ENCODE assay signal across 8 mouse cellular contexts in the genomic region with DNA sequence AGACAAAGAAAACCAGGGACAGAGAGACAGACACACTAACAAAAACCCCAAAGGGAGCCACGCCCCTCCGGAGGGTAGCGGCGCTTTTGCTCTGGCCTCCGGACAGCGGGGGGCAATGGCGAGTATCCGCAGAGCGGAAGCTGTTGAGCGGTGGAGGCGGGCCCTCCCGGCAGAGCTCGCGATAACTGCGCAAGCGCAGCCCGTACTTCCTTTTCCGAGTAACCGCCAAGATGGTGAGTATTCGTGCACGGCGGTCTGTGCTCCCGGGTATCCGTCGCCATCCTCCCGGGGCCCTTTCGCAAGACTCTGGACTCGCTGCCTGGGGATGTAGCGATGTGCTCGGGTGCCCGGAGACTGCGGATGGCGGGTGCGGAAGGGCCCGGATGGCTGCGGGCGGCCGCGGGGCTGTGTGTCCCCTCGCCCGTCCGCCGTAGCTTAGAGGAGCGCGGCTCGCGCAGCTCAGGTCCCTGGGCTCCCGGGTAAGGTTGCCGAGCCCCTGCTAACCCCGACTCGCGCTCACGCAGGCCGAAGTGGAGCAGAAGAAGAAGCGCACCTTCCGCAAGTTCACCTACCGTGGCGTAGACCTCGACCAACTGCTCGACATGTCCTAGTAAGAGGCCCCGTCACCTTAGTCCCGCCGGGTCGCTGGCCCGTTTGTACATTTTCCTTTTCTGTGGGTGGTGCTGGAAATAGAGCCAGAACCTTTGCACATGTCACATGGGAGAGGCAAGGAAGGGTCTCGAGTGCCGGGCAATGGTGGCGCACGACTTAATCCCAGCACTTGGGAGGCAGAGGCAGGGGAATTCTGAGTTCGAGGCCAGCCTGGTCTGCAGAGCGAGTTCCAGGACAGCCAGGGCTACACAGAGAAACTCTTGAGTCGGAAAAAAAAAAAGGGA. TPM values are rescaled to one million over a fixed set of nuclear protein-coding genes. Genes with fewer than 3 reads are reported as not detected.
A peak's percentile ranks its signal among the peaks of the same experiment; 100 is the strongest.
DNase-seq lines count a peak whose midpoint lies in the region; ATAC-seq lines count a peak whose summit lies in the region.

Gene Rps15, plus strand, starts transcription at position 203 of the 896 bp plus-strand sequence.

- under 1% methylated on average over 72 of the region's 72 CpGs for WGBS in heart, embryonic 14.5 days
- under 1% methylated on average over 72 of the region's 72 CpGs for WGBS in liver, embryonic 13.5 days (ENCODE audit: insufficient replicate concordance)
- under 1% methylated on average over 70 of the region's 72 CpGs for WGBS in stomach, embryonic 16.5 days

- DNase-seq in c-Kit-negative CD71-positive TER-119-positive erythroid progenitor cells, embryonic 14.5 days (ENCODE audit: low read depth, low spot score): peak; percentile 86
- peak; percentile 92 for DNase-seq in fibroblast of lung, adult 2 months (ENCODE audit: low read depth)
- peak; percentile 97 for DNase-seq in kidney, postnatal 14 days
- peak; percentile 91 for DNase-seq in liver, embryonic 13.5 days
- peak; percentile 96 for DNase-seq in neural tube, embryonic 10.5 days (ENCODE audit: extremely low spot score, low spot score)

- peaks cover 11% of the 10 kb centered on the region for H3K27me3 ChIP-seq in heart, embryonic 14.5 days (ENCODE audit: control insufficient read depth, insufficient read depth, low read length)
- peaks cover 12% of the 10 kb centered on the region for H3K27me3 ChIP-seq in liver, embryonic 13.5 days
- H3K27me3 ChIP-seq in stomach, embryonic 16.5 days (ENCODE audit: control insufficient read depth, insufficient read depth, low read length): no peaks in the 10 kb centered on the region

- peak within 1 kb of the TSS; percentile 98 for H3K4me2 ChIP-seq in heart, embryonic 14.5 days (ENCODE audit: low read length)
- H3K4me2 ChIP-seq in liver, embryonic 13.5 days: peak within 1 kb of the TSS; percentile 93
- H3K4me2 ChIP-seq in stomach, embryonic 16.5 days (ENCODE audit: low read depth, low read length): peak within 1 kb of the TSS; percentile 100

- peak within 1 kb of the TSS; percentile 99 for H3K9ac ChIP-seq in heart, embryonic 14.5 days (ENCODE audit: low read length)
- H3K9ac ChIP-seq in liver, embryonic 13.5 days: peak within 1 kb of the TSS; percentile 100
- H3K9ac ChIP-seq in stomach, embryonic 16.5 days (ENCODE audit: low read length): peak within 1 kb of the TSS; percentile 98

- peaks cover 37% of the 10 kb centered on the region for H3K36me3 ChIP-seq in heart, embryonic 14.5 days (ENCODE audit: control insufficient read depth, insufficient read depth, low read length)
- H3K36me3 ChIP-seq in liver, embryonic 13.5 days: peaks cover 41% of the 10 kb centered on the region
- peaks cover 10% of the 10 kb centered on the region; the same call in 1 of the 2 replicates for H3K36me3 ChIP-seq in stomach, embryonic 16.5 days (ENCODE audit: control insufficient read depth, insufficient read depth, low read length)

- no peaks in the 10 kb centered on the region for H3K9me3 ChIP-seq in heart, embryonic 14.5 days (ENCODE audit: control insufficient read depth, low read length)
- no peaks in the 10 kb centered on the region for H3K9me3 ChIP-seq in liver, embryonic 13.5 days (replicated peaks)
- no peaks in the 10 kb centered on the region for H3K9me3 ChIP-seq in stomach, embryonic 16.5 days (replicated peaks; ENCODE audit: control insufficient read depth, low read length)

- peak within 1 kb of the TSS; percentile 61 to 85 for H3K27ac ChIP-seq in heart, embryonic 14.5 days (replicated peaks in 1 of 2; ENCODE audit: control insufficient read depth in 1 of 2, insufficient read depth in 1 of 2, low read depth in 2 of 2, low read length in 2 of 2)
- H3K27ac ChIP-seq in liver, embryonic 13.5 days: peak within 1 kb of the TSS; percentile 94
- H3K27ac ChIP-seq in stomach, embryonic 16.5 days (ENCODE audit: low read length): peak within 1 kb of the TSS; percentile 81

- H3K4me1 ChIP-seq in heart, embryonic 14.5 days (ENCODE audit: control insufficient read depth in 2 of 2, insufficient read depth in 2 of 2, low read length in 2 of 2): peaks cover 14 to 26% of the 10 kb centered on the region in 2 experiments; a peak in 2 of 4 replicates
- peaks cover 55% of the 10 kb centered on the region for H3K4me1 ChIP-seq in liver, embryonic 13.5 days (replicated peaks)
- peaks cover 15% of the 10 kb centered on the region for H3K4me1 ChIP-seq in stomach, embryonic 16.5 days (ENCODE audit: control insufficient read depth, insufficient read depth, low read length)

- peak within 1 kb of the TSS; percentile 62 to 94 for H3K4me3 ChIP-seq in heart, embryonic 14.5 days (ENCODE audit: control insufficient read depth in 1 of 2, insufficient read depth in 1 of 2, low read depth in 1 of 2, low read length in 2 of 2)
- H3K4me3 ChIP-seq in liver, embryonic 13.5 days (replicated peaks): peak within 1 kb of the TSS; percentile 95
- peak within 1 kb of the TSS; percentile 90 for H3K4me3 ChIP-seq in stomach, embryonic 16.5 days (replicated peaks; ENCODE audit: low read length)

- ATAC-seq in CD4-positive, CD25-positive, alpha-beta regulatory T cell, adult 4 months: peak; percentile 91
- ATAC-seq in heart, embryonic 14.5 days (ENCODE audit: insufficient number of reproducible peaks, insufficient read depth, low FRiP score, low read depth): peak; percentile 83
- peak; percentile 85 for ATAC-seq in liver, embryonic 13.5 days (ENCODE audit: low read depth)
- ATAC-seq in stomach, embryonic 16.5 days (ENCODE audit: insufficient read depth, low FRiP score): peak; percentile 89

RNA-seq across cellular contexts. Expression of gene Rps15, which starts in this region (rescaled TPM):
- 1,000 to 10,000 TPM; 1,622 to 1,794 TPM for polyA plus RNA-seq in CD4-positive, CD25-positive, alpha-beta regulatory T cell, adult 4 months (2017; shearing (Covaris generic))
- 648 and 723 TPM in 2 replicates for polyA plus RNA-seq in heart, embryonic 14.5 days (2014; fragmentation: Nextera tagmentation; extraction: Ambion mirVana)
- polyA plus RNA-seq in liver, embryonic 13.5 days (2015; fragmentation: Nextera tagmentation; extraction: Ambion mirVana): 792 and 836 TPM in 2 replicates
- 807 and 821 TPM in 2 replicates for polyA plus RNA-seq in stomach, embryonic 16.5 days (2015; fragmentation: Nextera tagmentation; extraction: Ambion mirVana)

Comparison
In these comparisons a context has a peak if more than half of its experiments do, and no peak if none do; other contexts are left out.
1. Peak in every context shown above with its lines: DNase-seq, ATAC-seq, H3K4me3 ChIP-seq and H3K27ac ChIP-seq.